Mouse (Mus musculus): ENCODE results near the gene Sorbs1.
"Not testable (repeated sequence)": the region's sequence is repeated elsewhere in the genome, so short reads cannot be mapped to it uniquely, and the experiment has no call there.

Sorbs1 gene

DNA sequence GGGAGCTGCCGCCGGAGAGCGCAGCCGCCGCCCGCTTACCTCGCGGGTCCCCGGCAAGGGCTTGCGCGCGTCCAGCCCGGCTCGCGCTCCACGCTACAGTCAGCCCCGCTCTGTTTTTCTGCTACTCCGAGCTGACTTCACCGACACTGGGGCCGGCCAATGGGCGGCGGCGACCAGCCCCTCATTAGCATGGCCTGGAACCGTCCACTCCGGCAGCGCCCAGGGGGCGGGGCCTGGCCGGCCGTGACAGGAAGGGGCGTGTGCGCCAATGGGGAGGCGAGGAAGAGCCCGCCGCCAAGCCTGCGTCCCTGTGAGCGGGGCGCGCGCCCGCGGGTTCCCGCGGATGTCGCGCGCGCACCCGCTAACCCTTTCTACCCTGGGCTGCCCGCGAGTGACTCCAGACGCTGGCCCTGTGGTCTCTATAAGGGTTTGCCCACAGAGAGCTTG, at the start of gene Sorbs1:
Sorbs1 (minus strand) TSS at position 148 of the 447 bp plus-strand sequence.
- peak; percentile 81 for DNase-seq (ENCODE audit: low spot score)

DNA sequence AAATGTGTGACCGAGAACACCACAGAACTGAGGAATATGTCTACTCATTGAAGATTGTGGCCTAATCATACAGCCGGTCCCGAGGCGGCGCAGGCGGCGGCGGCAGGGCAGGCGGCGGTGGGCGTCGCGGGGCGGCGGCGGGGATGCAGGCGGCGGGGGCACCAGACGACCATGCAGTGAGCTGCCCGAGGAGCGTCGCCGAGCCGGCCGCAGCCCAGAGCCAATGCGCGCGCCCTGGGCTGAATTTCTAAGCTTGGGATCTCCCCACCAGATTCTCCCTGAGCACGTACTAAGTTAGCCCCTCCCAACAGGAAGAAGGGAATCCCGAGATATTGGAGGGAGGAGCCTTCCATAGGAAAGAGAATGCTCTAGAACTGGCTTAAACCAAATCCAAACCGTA, 47.9 kb upstream of the Sorbs1 start:
- DNase-seq (ENCODE audit: low spot score): not testable (repeated sequence)

DNA sequence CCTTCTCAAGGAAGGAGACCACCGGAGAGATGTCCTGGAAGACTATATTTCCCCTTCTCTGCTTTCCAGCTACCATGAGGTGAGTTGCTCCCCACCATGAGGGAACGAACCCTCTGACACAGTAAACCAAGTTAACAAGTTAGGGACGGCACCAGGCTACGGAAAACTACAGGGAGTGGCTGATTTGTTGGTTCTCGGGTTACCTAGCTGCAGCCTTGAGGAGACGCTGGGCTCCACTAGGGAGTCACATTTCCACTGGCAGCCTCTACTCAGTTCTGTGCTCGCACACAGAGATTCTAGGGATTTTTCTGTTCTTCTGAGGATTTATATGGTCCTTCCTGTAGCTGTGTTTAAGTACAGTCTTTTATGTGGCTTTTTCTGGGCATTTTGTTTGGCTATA, 42.5 kb upstream of the Sorbs1 start:
- no peak for DNase-seq (ENCODE audit: low spot score)

DNA sequence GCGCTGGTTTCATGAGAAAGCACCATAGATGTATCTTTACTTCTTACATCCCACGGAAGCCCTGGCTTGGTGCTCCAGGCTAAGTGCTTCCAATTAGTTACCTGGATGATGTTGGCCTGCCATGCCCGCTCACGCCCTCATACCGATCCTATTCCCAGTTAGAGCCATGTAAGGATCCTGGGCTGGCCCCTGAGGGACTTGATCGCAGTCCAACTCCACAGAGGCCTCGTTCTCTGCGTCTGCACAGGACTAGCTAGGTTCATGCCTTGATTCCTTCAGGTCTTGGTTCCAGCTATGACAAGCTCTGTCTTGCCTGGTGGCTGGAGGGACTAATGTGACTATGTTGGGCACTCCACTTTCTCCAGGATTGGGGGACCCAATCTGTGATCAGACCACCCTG, 41.6 kb upstream of the Sorbs1 start:
- DNase-seq (ENCODE audit: low spot score): no peak

DNA sequence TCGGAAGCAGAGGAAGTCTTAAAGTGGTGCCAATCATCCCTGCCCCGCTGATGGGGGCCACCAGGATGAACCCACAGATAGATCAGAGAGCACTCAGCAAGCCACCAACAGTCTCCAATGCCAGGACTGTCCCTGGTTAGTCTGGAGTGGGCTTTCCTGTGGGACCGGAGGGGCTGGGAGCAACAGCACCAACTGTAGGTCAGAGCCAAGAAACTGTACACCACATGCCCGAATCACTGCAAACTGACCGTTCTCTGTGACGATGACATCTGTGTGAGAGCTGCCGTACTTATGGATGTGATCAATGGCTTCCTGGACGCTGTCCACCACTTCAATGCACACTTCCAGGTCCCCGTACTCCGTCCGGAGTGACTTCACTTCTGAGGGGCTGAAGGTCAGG, 40.8 kb upstream of the Sorbs1 start:
- no peak for DNase-seq (ENCODE audit: low spot score)

DNA sequence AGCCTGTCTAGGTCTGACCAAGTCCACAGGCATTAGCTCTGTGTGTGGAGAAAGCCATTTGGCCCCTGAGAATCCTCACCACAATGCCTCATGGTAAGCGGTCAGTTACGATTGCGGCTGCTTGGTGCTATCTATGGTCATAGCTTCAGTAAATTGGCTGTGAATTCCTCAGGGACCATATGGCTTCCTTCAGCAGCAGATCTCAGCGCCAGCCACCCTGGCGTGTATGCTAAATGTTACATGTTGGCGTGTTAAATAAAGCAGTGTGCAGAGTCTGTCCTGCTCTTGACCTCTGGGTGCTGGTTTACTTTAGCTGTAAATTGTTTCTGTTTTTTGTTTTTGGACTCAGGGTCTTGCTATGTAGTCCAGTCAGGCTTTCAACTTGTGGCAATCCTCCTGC, 40.3 kb upstream of the Sorbs1 start:
- no peak for DNase-seq (ENCODE audit: low spot score)

DNA sequence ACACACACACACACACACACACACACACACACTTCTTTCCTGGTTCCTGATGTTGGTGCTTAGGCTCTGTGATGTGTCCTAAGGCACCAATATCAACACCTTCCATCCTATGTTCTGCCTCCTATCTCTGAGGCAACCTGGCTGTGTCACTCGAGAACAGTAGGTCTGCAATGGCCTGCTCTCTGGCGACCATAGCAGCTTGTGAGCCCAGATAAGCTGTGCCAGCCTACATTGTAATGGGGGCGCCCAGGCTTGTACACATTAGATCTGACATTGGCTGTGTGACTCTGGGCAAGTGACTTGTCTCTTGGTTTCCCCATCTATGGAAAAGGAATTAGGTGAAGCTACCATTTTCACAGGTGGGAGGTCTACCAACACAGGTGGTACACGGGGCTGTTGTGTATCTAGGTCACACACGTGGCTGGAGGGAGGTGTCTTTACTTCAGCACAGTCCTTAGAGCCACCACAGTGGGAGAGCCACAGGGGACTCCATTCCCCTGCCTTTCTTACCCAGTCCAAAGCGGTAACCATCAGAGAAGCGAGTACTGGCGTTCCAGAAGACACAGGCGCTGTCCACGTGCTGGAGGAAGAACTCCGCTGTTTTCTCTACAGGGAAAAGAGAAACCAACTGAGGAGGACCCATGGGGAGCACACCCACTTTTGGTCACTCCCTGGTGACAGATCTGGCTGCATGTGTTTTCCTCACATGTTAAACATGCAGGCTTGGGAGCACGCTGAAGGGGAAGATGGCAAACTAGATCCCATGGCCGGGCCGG, 39.6 kb upstream of the Sorbs1 start:
- DNase-seq (ENCODE audit: low spot score): no peak

DNA sequence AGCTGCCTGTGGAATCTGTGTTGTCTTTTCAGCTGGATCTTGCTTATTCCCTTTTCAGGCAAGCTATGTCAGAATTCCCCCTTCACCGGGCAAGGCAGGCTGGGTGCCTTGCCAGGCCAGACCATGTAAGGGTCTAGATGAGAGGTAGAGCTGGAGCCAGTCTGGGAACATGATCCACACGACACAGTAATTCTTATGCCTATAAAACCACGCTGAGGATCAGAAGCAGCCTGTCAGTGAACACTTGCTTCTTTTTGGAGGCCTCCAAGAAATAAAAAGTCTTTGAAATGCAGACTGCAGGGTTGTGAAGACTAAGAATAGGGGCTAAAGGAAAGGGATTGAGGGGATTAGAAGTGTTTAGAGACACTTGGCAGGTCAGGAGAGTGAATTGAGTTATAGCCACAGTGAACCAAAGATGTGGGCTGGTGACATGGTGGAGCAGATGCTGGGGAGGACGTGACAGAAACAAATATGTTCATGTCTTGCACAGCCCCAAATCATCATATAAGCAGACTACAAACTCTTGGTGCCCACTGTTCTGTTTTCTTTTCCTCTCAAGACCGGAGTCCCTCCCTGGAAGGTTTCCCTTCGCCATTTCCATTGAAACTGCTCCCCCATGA, 36.0 kb upstream of the Sorbs1 start:
- DNase-seq (ENCODE audit: low spot score): no peak

DNA sequence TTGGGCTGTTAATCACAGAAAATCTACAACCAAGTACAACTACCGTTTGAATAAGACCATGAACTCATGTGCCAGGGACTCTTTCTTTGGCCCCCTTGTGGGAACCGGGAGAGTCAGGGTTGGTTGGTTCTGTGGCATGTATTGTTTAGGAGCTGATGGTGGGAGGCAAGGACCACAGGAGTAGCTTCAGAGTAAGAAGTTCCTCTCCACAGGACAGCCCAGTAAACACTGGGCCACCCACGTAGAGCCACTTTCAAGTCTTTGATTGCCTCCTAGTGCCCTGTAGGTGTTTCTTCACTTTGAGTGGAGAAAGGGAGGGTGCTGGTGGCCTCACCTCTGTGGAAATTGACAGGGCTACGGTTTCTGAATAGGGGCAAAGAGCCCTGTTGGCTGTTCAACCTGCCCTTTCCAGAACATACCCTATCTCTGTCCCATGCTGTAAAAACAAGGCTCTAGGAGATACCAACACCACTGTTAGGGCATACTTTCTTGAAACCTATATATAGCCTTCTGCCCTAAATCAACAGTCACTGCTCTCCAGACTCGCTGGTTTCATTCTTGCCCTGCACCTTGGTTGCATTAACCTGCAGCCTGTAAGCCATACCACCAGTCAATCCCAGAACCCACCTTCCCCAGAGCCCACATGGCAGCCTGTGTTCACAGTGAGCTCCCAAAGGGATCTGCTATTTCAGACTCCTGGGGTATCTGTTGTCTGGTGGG, 35.4 kb upstream of the Sorbs1 start:
- no peak for DNase-seq (ENCODE audit: low spot score)

DNA sequence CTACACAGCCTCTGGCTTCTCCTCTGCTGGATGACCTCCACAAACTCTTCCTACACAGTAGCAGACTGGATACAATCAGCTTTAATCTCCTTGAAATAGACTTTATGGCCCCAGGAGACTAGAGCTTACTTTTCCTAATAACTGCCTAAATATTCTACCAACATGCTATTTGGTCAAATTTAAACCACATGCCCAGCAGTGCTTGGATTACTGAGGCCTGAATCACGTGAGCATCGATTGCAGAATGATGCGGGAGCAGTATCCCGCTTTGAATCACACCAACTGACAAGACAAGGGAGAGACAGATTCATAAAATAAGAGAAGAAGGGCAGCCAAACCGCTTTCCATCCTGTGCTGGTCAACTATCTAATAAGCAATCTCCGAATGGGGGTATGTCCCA, 34.8 kb upstream of the Sorbs1 start:
- no peak for DNase-seq (ENCODE audit: low spot score)

DNA sequence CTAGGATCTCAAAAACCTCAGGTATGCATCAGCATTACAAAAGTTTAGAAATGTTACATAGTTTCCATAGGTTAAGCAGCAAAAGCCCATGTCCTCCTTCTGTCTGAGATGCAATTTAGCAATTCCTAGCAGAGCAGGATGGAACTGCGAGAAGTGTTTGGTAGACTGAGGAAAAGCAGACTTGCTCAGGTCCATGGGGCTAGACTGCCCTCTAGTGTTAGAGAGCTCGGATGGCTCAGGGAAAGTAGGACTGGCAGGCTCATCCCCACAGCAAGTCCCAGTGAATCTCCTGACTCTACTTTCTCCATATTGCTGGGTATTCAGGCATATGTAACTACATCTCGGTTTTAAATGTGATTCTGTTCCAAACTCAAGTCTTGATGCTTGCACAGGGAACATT, 31.3 kb upstream of the Sorbs1 start:
- no peak for DNase-seq (ENCODE audit: low spot score)

DNA sequence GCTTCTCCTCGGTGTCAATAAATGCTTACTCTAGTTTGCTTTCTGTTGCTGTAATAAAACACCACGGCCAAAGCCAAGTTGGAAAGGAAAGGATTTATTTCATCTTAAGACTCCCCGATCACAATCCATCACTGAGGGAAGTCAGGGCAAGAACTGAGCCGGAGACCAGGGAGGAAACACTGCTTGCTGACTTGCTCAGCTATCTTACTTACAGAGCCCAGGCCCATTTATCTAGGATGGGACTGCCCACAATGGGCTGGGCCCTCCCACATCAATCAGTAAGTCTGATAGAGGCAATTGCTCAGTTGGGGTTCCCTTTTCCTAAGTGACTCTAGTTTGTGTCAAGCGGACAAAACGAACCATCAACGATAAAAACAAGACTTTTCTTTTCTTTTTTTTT, 29.2 kb upstream of the Sorbs1 start:
- no peak for DNase-seq (ENCODE audit: low spot score)

DNA sequence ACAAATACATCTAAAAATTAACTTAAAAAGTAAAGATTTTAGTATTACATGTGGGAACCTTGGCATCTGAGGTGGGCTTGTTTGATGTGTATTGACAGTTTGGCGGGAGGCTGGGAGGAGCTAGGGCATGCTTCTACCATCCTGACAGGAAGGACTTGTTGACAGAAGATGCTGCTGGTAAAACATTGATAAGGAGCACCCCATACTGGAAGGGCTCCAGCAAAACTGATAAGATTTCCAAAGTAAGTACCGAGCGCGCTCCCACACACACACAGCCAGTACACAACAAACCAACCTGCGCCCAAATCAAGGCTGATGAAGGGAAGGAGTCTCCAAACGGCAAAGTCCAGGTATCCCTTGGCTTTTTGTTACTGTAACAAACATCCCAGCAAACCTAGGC, 22.9 kb upstream of the Sorbs1 start:
- no peak for DNase-seq (ENCODE audit: low spot score)

DNA sequence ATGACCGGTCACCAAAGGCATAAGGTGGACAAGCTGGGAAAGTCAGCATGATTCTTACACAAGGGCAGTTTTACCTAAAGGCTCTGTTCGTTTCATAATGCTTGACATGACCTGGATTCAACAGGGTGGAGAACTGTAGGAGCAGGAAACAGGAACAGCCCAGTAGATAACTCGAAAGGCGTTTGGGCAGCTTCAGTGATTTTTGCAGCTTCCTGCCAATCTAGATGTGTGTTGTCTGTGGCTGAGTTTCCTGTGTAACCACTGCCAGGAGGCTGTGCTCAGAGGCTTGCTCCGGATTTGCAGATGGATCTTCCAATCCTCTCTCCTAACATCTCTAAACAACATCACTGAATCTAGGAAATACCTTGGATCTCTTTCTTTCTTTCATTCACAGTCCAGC, 18.9 kb upstream of the Sorbs1 start:
- DNase-seq (ENCODE audit: low spot score): no peak

DNA sequence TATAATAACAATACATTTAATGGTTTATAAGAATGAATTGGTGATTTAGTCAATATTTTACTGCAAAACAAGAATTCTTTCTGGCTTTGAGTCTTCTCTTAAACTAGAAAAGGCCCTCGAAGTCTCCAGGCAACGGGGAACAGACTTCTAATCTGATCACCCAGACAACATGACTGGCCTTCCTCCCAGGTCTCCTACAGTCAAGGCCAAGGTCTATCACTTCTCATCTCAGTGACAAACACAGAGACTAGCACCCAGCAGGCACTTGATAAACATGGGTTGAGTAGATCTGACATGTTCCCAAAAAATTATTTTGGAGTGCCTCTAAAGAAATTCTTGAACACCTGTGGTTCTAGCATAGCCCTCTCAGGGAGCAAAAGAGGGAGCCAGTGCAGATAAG, 16.7 kb upstream of the Sorbs1 start:
- DNase-seq (ENCODE audit: low spot score): no peak

DNA sequence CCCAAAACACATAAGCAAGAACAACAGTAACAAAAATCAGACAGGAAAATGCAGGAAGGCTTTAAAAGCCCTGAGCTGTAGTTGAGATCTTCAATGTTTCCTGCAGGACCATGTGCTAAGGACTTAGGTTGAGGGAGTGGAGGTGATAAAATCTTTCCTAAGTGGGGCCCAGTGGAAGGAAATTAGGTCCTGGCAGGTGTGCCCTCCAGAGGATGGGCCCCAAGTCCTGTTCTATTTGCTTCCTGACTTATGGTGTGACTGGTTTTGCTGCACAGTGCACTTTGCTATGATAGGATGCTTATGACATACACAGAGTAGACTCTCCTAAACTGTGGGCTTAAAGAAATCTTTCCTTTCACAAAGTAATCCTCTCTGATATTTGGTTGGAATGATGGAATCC, 14.7 kb upstream of the Sorbs1 start:
- no peak for DNase-seq (ENCODE audit: low spot score)

DNA sequence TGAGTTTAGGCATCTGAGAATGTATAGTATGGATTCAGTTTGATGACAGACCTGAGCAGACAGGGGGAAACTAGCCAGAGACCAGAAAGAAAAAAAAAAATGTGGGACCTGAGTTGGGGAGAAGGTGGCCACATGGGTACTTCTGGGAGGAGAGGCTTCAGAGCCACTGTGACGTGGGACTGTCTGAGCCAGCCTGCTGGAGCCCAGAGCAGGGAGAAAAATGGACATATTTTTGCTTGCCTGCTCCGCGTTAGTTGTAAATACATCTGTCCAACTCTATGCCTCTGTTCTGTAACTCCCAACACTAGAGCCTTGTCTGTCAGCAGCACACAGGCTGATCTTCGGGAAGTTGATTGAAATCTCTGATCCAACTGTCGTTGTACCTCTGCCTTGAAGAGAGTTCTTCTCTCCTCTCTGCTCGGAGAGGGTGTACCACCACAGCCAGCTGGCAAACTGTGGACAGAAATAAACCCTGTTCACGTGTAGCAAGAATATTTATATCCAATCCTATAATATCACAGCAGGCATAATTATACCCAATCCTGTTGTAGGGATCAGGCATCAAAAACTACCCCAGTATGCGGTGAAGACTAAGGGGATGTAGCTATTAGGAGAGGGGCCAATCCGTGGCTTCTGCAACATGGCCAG, 12.9 kb upstream of the Sorbs1 start:
- no peak for DNase-seq (ENCODE audit: low spot score)

DNA sequence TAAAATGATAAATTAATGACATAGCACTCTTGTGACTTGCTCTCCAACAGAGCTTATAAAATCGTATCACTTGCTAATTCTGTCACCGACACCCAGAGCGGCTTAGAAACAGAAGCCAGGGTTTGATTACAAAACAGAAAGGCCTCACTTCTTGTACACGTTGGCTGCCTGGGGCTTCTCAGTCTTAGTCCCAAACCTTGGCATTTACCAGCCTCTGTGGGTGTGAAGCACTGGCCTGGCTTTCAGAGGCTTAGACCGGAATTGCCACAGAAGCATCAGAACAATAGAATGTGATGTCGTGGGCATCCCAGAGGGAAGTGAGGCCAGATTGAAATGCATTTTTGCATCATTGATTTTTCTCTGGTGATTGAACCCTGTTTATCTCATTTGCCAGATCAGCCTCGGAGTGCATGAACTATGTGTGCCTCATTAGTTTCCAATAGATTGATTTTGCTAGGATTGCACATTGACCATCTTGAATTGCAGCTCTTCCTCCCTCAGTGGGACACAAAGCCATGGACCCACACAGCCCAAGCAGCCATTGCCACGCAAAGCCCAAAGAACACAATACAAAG, 9.9 kb upstream of the Sorbs1 start:
- DNase-seq (ENCODE audit: low spot score): no peak

DNA sequence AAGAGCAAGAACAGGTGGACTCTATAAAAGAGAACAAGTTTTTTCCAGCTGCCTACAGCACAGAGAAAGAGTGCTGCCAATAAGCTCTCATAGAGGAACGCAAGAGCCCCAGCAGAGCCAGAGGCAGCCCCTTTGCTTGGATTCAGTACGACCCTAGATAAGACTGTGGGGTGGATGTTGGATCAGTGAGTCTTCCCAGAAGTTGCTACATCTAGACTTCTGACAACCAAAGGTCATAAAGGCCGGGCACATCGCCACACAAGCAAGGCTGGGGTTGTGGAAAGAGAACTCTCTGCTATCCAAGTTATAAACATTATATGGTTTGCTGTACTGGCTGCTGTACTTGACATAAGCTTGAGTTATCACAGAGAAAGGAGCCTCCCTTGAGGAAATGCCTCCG, 6.8 kb upstream of the Sorbs1 start:
- no peak for DNase-seq (ENCODE audit: low spot score)

DNA sequence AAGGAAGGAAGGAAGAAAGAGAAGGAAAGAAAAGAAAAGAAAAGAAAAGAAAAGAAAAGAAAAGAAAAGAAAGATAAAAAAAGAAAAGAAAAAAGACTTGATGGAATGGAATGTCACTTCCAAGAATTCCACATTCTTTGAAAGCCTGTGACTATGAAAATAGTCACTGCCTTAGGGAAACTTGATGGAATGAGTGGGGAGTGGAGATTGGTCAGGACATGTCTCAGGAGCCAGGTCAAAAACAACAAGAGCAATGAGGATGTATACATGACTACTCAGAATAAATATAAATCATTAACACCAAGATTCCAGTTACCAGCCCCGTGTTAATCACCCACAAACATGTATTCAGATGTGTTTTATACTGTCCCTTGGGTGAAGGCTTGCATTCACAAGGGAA, 5.1 kb upstream of the Sorbs1 start:
- no peak for DNase-seq (ENCODE audit: low spot score)

DNA sequence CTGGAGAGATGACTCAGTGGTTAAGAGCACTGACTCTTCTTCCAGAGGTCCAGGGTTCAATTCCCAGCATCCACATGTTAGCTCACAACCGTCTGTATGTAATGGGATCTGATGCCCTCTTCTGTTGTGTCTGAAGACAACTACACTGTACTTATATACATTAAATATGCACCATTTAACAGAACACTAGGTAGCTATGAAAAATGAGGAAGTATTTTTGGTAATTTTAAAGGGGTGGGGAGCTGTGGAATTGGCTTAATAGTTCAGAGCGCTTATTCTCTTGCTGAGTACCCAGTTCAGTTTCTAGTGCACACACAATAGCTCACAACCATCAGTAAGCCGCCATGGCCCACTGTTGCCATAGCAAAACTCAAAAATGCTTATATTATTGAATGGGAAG, 2.0 kb upstream of the Sorbs1 start:
- DNase-seq (ENCODE audit: low spot score): no peak

DNA sequence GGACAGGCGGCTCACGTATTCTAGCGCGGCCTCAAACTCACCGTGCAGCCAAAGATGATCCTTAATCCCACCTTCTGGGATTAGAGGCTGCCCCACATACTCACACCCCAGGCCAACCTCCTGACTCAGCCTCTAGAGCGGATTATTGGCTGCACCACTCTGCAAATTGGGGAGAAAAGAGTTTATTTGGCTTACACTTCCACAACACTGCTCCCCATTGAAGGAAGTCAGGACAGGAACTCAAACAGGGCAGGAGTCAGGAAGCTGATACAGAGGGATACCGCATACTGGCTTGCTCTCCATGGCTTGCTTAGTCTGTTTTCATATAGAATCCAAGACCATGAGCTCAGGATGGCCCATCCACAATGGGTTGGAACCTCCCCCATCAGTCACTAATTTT, 797 bp upstream of the Sorbs1 start:
- no peak for DNase-seq (ENCODE audit: low spot score)
